Mouse (Mus musculus) forebrain, embryonic 11.5 days (tissue): ENCODE measurements around the gene Usp10. TPM values are rescaled to one million over a fixed set of nuclear protein-coding genes. Genes with fewer than 3 reads are reported as not detected.

Source experiments
- ATAC-seq: fragments of 200-750 bp; cut with Nextera tagmentation; replicated peaks from 2 replicates; pipeline ENCODE4 v1.8.0; 2017; ENCODE audit warnings: moderate TSS enrichment; ENCODE audit not compliant: low FRiP score
- DNase-seq: peaks from one replicate; pipeline ENCODE4 v3.0.0-alpha.2; 2017; ENCODE audit warnings: low spot score
- H3K27ac ChIP-seq: fragments of 300-500 bp; sonication (generic); 2 replicates; pipeline ENCODE4 v1.5.1; 2014; ENCODE audit warnings: low read depth, low read length
- H3K27me3 ChIP-seq: fragments of 300-500 bp; sonication (generic); 2 replicates; pipeline ENCODE4 v1.6.1; 2014; ENCODE audit warnings: mild to moderate bottlenecking, low read length, mixed read lengths; ENCODE audit not compliant: control insufficient read depth, insufficient read depth
- H3K36me3 ChIP-seq: fragments of 300-500 bp; sonication (generic); 2 replicates; pipeline ENCODE4 v1.6.1; 2014; ENCODE audit warnings: mild to moderate bottlenecking, low read length, moderate library complexity, mixed read lengths; ENCODE audit not compliant: control insufficient read depth, insufficient read depth
- H3K4me1 ChIP-seq: fragments of 300-500 bp; sonication (generic); replicated peaks from 2 replicates; pipeline ENCODE4 v1.6.1; 2014; ENCODE audit warnings: low read length, mixed read lengths; ENCODE audit not compliant: control insufficient read depth, insufficient read depth
- H3K4me2 ChIP-seq: fragments of 300-500 bp; sonication (generic); 2 replicates; pipeline ENCODE4 v1.6.1; 2014; ENCODE audit warnings: low read depth, mild to moderate bottlenecking, low read length, moderate library complexity, mixed read lengths; ENCODE audit not compliant: severe bottlenecking
- H3K4me3 ChIP-seq: fragments of 300-500 bp; sonication (generic); 2 replicates; pipeline ENCODE4 v1.5.1; 2014; ENCODE audit warnings: low read depth, low read length
- H3K9ac ChIP-seq: fragments of 300-500 bp; sonication (generic); 2 replicates; pipeline ENCODE4 v1.6.1; 2014; ENCODE audit warnings: low read length
- H3K9me3 ChIP-seq: fragments of 300-500 bp; sonication (generic); 2 replicates; pipeline ENCODE4 v1.6.1; 2016; ENCODE audit warnings: low read length, mixed read lengths; ENCODE audit not compliant: control insufficient read depth
- WGBS: fragments of 180-500 bp; shearing (Covaris S2); extraction: QIAGEN DNeasy Blood & Tissue Kit; methylation state at CpG from one replicate; pipeline ENCODE4 v1.1.7; 2014; 5-methylcytosine and 5-hydroxymethylcytosine counted together
- polyA plus RNA-seq: library from polyadenylated mRNA; unstranded; fragments of >200 nt; fragmentation: Nextera tagmentation; extraction: Ambion mirVana; gene quantifications from 2 replicates; pipeline ENCODE4 v1.2.1, GENCODE M21; 2014

Gene Usp10
- 209 and 210 TPM in 2 replicates for polyA plus RNA-seq

DNA sequence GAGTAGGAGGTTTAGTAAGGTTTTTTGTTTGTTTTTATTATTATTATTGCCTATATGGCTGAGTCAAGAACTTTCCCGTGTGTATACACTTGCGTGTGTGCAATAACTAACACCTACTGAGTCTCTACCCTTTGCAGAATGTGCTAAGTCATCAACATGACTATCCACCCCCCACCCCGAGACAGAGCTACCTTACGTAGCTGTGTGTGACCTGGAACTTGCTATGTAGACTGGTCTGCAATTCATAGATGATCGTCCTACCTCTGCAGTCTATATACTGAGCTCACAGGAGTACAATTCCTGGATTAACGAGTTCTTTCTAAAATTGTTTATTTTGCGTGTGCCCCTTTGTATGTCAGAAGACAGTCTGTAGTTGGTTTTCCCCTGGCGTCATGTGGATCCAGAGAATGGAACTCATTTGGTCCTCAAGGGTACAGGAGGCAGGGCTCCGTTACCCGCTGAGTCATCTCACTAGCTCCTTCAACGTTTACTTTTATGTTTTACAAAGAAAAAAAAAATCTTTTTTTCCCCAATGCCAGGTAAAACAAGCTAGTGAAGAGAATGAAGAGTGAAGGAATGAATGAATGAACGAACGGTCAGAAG is at the start of gene Usp10:
TSS of gene Usp10 (plus strand) at position 417 of the 603 bp plus-strand sequence.
- H3K27ac ChIP-seq = peak within 1 kb of the TSS; percentile 84
- ATAC-seq (0 out of 2 replicates have a peak, but pooled peaks have one; percentile 1), DNase-seq (no peak)
- peaks cover 10% of the 10 kb centered on the region for H3K4me1 ChIP-seq
- H3K27me3 ChIP-seq = no peaks in the 10 kb centered on the region
- H3K4me3 ChIP-seq = peak within 1 kb of the TSS; percentile 82
- no peaks in the 10 kb centered on the region for H3K36me3 ChIP-seq
- WGBS = 28% methylated on average over 13 of the region's 13 CpGs
- H3K9ac ChIP-seq = peak within 1 kb of the TSS; percentile 96
- no peaks in the 10 kb centered on the region for H3K9me3 ChIP-seq
- H3K4me2 ChIP-seq = peak within 1 kb of the TSS; percentile 76

DNA sequence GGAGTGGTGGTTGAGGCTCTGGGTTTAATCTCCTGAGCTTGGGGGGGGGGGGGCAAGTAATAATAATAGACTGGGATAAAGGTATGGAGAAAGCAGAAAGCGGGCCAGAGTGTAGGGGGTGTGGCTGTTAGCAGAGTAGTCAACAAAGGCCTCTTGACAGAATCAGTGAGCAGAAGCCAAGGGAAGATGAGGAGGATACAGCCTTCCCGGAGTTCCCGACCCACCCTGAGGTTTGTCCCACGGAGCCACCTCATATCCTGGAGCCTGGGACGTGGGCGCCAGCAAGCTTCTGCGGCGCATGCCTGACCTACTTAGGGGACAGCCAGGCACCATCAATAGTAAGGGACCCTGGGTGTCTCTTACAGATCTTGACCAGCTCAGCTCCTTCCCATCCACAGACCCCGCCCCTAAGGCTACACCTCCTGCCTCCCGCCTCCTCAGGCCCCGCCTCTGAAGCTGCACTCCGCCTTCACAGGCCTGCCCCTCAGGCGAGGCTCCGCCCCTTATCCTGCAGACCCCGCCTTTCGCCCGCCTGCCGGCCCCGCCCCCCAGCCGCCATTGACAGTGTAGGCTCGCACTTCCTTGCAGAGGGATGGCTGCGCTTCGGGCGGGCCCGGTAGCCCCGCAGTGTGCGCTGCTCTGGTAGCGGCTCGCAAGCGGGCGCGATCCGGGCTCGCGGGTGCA is 48.3 kb upstream of the Usp10 start, which contains the start of gene Klhl36:
TSS of gene Klhl36 (plus strand) at position 561 of the 684 bp plus-strand sequence.
- Histone ChIP-seq H3K36me3 (no peaks in the 10 kb centered on the region), H3K27ac (no peak within 1 kb of the TSS), H3K4me1 (no peaks in the 10 kb centered on the region; the same call in 1 of the 2 replicates), H3K9ac (peak within 1 kb of the TSS; percentile 85), H3K4me2 (peak within 1 kb of the TSS; percentile 67), H3K27me3 (no peaks in the 10 kb centered on the region), H3K4me3 (peak within 1 kb of the TSS; percentile 73), H3K9me3 (no peaks in the 10 kb centered on the region)
- under 1% methylated on average over 34 of the region's 35 CpGs for WGBS
- DNase-seq (peak; percentile 99), ATAC-seq (peak; percentile 96)

DNA sequence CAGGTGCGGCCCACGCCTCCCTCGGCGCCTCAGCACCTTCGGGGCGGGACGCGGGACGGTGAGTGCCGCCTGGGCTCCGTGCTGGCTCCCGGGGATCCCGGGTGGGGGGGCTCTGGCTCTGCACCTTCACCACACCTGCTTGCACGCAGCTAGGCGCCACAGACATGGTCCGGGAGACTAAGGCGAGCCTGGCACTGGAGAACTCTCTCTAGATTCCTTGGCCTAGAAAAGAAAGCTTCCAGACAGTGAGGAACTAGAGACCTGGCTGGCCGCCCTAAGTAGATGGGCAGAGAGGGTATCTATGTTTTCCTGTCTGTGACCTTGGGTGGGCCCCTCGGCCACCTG is 47.8 kb upstream of the Usp10 start:
- DNase-seq (no peak), ATAC-seq (no peak; the same call in 1 of the 2 replicates)
- WGBS = under 1% methylated on average over 19 of the region's 19 CpGs
- H3K4me1 ChIP-seq = no peaks in the 10 kb centered on the region; the same call in 1 of the 2 replicates
- H3K4me2 ChIP-seq = peak overlapping the region; percentile 67
- peak overlapping the region; percentile 73 for H3K4me3 ChIP-seq
- no peaks in the 10 kb centered on the region for H3K27me3 ChIP-seq
- H3K9me3 ChIP-seq = no peaks in the 10 kb centered on the region
- peak overlapping the region; percentile 85 for H3K9ac ChIP-seq
- H3K27ac ChIP-seq = no peak overlapping the region
- H3K36me3 ChIP-seq = no peaks in the 10 kb centered on the region

DNA sequence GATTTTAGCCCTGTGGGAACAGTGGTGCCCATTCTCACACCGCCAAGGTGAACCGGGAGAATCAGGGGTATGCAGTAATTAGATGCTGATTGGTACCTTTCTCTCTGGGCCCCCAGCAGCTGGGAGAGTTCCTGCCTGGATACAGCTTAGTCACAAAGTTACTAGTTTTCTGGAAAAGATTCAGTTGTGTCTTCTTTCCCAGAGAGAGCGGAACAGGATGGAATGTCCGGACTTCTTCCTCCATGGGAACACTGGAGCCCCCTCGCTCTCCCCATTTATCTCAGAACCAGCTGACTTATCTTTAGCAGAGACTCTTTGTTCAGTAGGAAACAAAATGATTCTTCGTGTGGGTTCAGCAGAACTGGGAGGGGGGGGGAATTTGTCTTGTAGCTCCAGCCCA is 47.4 kb upstream of the Usp10 start:
- DNase-seq = no peak
- Histone ChIP-seq H3K27me3 (no peaks in the 10 kb centered on the region), H3K9me3 (no peaks in the 10 kb centered on the region), H3K4me3 (peak overlapping the region; percentile 73), H3K9ac (peak overlapping the region; percentile 85), H3K27ac (no peak overlapping the region), H3K4me2 (peak overlapping the region; percentile 67), H3K4me1 (no peaks in the 10 kb centered on the region; the same call in 1 of the 2 replicates), H3K36me3 (no peaks in the 10 kb centered on the region)
- 12% methylated on average over 6 of the region's 6 CpGs for WGBS
- ATAC-seq = no peak

DNA sequence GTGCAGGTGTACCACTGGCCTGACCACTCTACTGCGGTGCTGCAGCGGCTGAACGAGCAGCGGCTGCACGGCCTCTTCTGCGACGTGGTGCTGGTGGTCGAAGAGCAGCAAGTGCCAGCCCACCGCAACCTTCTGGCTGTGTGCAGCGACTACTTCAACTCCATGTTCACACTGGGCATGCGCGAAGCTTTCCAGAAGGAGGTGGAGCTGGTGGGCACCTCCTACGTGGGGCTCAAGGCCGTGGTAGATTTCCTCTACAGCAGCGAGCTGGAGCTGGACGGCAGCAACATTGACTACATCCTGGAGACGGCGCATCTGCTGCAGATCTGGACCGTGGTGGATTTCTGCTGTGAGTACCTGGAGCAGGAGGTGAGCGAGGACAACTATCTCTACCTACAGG is 40.5 kb upstream of the Usp10 start:
- H3K36me3 ChIP-seq = peaks cover 14% of the 10 kb centered on the region; the same call in 1 of the 2 replicates
- H3K9me3 ChIP-seq = peaks cover 6% of the 10 kb centered on the region; the same call in 1 of the 2 replicates
- WGBS = 83% methylated on average over 20 of the region's 20 CpGs
- no peaks in the 10 kb centered on the region for H3K4me1 ChIP-seq
- H3K9ac ChIP-seq = no peak overlapping the region
- no peak for DNase-seq
- no peak for ATAC-seq
- H3K4me3 ChIP-seq = no peak overlapping the region
- no peak overlapping the region for H3K27ac ChIP-seq
- H3K4me2 ChIP-seq = no peak overlapping the region
- no peaks in the 10 kb centered on the region for H3K27me3 ChIP-seq

DNA sequence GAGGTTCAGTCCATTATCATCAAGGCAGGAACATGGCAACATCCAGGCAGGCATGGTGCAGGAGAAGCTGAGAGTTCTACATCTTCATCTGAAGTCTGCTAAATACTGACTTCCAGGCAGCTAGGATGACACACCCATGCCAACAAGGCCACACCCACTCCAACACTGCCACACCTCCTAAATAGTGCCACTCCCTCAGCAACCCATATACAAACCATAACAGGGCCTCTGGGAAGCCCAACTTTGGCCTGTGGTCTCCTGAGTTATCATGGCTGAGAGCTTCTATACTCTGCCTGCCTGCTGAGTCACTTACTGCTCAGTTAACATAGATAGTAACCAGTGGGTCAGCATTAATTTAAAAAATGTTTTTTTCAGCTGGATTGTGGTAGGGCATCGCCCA is 37.0 kb upstream of the Usp10 start:
- WGBS = 97% methylated on average over 1 of the region's 1 CpGs
- Histone ChIP-seq H3K4me3 (no peak overlapping the region), H3K27ac (no peak overlapping the region), H3K4me2 (no peak overlapping the region), H3K9me3 (peaks cover 6% of the 10 kb centered on the region; the same call in 1 of the 2 replicates), H3K4me1 (no peaks in the 10 kb centered on the region), H3K9ac (no peak overlapping the region), H3K27me3 (no peaks in the 10 kb centered on the region), H3K36me3 (peaks cover 14% of the 10 kb centered on the region; the same call in 1 of the 2 replicates)
- DNase-seq = no peak
- no peak for ATAC-seq

DNA sequence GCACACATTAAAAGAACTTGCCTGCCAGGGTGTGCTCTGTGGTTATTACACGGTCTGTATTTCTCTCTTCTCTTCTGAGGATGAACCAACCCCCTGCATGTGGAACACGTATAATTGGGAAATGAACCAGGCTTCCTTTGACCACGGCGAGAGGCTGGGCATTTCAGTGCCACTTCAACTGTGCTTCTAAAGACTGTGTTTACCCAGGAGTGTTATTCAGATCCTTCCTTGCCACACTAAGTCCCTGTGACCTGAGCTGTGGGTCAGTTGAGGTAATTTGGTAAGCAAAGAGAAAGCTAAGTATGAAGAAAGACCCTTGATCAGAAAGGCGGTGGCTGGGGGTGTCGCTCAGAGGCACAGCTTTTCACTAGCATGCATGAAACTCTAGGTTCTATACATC is 28.9 kb upstream of the Usp10 start:
- H3K4me1 ChIP-seq = 0 out of 2 replicates have a peak, but pooled peaks cover 3% of the 10 kb centered on the region
- WGBS = 78% methylated on average over 6 of the region's 6 CpGs

DNA sequence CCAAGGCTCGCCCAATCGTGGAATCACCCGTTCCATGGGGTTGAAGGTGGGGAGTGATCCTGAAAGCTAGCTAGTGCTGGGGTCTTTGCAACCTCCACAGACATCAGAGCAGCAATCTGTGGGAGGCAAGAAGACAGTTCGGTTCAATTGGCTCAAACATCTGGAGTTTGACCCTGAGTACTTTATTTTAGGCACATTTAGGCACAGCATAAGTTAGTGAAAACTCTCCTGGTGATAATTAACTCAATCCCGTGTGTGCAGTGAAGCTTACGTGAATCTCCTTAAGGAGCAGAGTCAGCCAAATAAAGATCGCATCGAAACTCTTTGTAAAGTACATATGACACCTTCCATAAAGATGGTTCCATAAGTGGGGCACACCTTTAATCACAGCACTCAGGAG is 28.2 kb upstream of the Usp10 start:
- H3K9ac ChIP-seq = no peak overlapping the region
- DNase-seq = no peak
- no peak overlapping the region for H3K27ac ChIP-seq
- H3K4me1 ChIP-seq = 0 out of 2 replicates have a peak, but pooled peaks cover 3% of the 10 kb centered on the region
- no peaks in the 10 kb centered on the region for H3K36me3 ChIP-seq
- ATAC-seq = no peak
- no peak overlapping the region for H3K4me3 ChIP-seq
- H3K27me3 ChIP-seq = no peaks in the 10 kb centered on the region
- H3K4me2 ChIP-seq = no peak overlapping the region
- no peaks in the 10 kb centered on the region for H3K9me3 ChIP-seq
- 73% methylated on average over 8 of the region's 8 CpGs for WGBS

More for the DNA sequence above, 28.9 kb upstream of the Usp10 start:
- Histone ChIP-seq H3K4me2 (no peak overlapping the region), H3K9me3 (no peaks in the 10 kb centered on the region), H3K27ac (no peak overlapping the region), H3K4me3 (no peak overlapping the region), H3K27me3 (no peaks in the 10 kb centered on the region), H3K9ac (no peak overlapping the region), H3K36me3 (no peaks in the 10 kb centered on the region)
- ATAC-seq (no peak), DNase-seq (no peak)
